Mouse (Mus musculus) neural tube, embryonic 15.5 days (tissue): ENCODE results near the gene Klra4. TPM values are rescaled to one million over a fixed set of nuclear protein-coding genes. Genes with fewer than 3 reads are reported as not detected.
"Not testable (repeated sequence)": the region's sequence is repeated elsewhere in the genome, so short reads cannot be mapped to it uniquely, and the experiment has no call there.

ENCODE experiments used
- ATAC-seq: fragments of 200-750 bp; cut with Nextera tagmentation; 2 replicates; pipeline ENCODE4 v1.8.0; 2017; ENCODE audit warnings: mild to moderate bottlenecking, moderate TSS enrichment, moderate library complexity; ENCODE audit not compliant: low FRiP score
- H3K27ac ChIP-seq: fragments of 300-500 bp; sonication (generic); replicated peaks from 2 replicates; pipeline ENCODE4 v1.5.1; 2015; ENCODE audit warnings: mild to moderate bottlenecking, inconsistent platforms
- H3K27me3 ChIP-seq: fragments of 300-500 bp; sonication (generic); replicated peaks from 2 replicates; pipeline ENCODE4 v1.6.1; 2015; ENCODE audit warnings: inconsistent platforms
- H3K36me3 ChIP-seq: fragments of 300-500 bp; sonication (generic); 2 replicates; pipeline ENCODE4 v1.6.1; 2015; ENCODE audit warnings: inconsistent platforms
- H3K4me1 ChIP-seq: fragments of 300-500 bp; sonication (generic); 2 replicates; pipeline ENCODE4 v1.6.1; 2015; ENCODE audit warnings: inconsistent platforms
- H3K4me2 ChIP-seq: fragments of 300-500 bp; sonication (generic); 2 replicates; pipeline ENCODE4 v1.6.1; 2015; ENCODE audit warnings: inconsistent platforms, mild to moderate bottlenecking, moderate library complexity
- H3K4me3 ChIP-seq: fragments of 300-500 bp; sonication (generic); replicated peaks from 2 replicates; pipeline ENCODE4 v1.5.1; 2015; ENCODE audit warnings: mild to moderate bottlenecking, inconsistent platforms
- H3K9ac ChIP-seq: fragments of 300-500 bp; sonication (generic); replicated peaks from 2 replicates; pipeline ENCODE4 v1.6.1; 2015; ENCODE audit warnings: mild to moderate bottlenecking, inconsistent platforms
- H3K9me3 ChIP-seq: fragments of 300-500 bp; sonication (generic); replicated peaks from 2 replicates; pipeline ENCODE4 v1.6.1; 2016; ENCODE audit warnings: inconsistent platforms
- WGBS: fragments of 180-500 bp; shearing (Covaris S2); methylation state at CpG from one replicate; pipeline ENCODE4 v1.1.7; 2015; ENCODE audit warnings: mixed read lengths; 5-methylcytosine and 5-hydroxymethylcytosine counted together
- polyA plus RNA-seq: library from polyadenylated mRNA; unstranded; fragments of >200 nt; fragmentation: Nextera tagmentation; extraction: Ambion mirVana; gene quantifications from 2 replicates; pipeline ENCODE4 v1.2.1, GENCODE M21; 2015

Klra4 gene
- not detected in 2 replicates for polyA plus RNA-seq

GRCm38 (mm10) chr6:130067171-130067570 is at the start of gene Klra4:
Klra4 (minus strand) TSS chr6:130067271.
- H3K4me1 ChIP-seq, H3K9me3 ChIP-seq, H3K4me3 ChIP-seq, H3K4me2 ChIP-seq, H3K27me3 ChIP-seq, H3K36me3 ChIP-seq, H3K27ac ChIP-seq, ATAC-seq, H3K9ac ChIP-seq: not testable (repeated sequence)
- 62% methylated on average over 1 of the region's 1 CpGs for whole genome bisulfite sequencing

GRCm38 (mm10) chr6:130110485-130110884 is 43.4 kb upstream of the Klra4 start:
- H3K4me2 ChIP-seq, result no peak overlapping the region
- H3K36me3 ChIP-seq, result no peaks in the 10 kb centered on the region
- no peaks in the 10 kb centered on the region for H3K27me3 ChIP-seq
- no peak overlapping the region for H3K4me3 ChIP-seq
- no peak overlapping the region for H3K9ac ChIP-seq
- no peak for ATAC-seq
- H3K4me1 ChIP-seq, result no peaks in the 10 kb centered on the region
- H3K27ac ChIP-seq, result no peak overlapping the region
- 93% methylated on average over 1 of the region's 1 CpGs for WGBS
- H3K9me3 ChIP-seq, result 0 out of 2 replicates have a peak, but pooled peaks cover 2% of the 10 kb centered on the region

- not testable (repeated sequence) for H3K9ac ChIP-seq, H3K4me1 ChIP-seq, H3K4me2 ChIP-seq, H3K9me3 ChIP-seq, H3K27me3 ChIP-seq, H3K36me3 ChIP-seq, ATAC-seq, H3K27ac ChIP-seq, H3K4me3 ChIP-seq
- WGBS, result 83% methylated on average over 3 of the region's 3 CpGs
Measured at GRCm38 (mm10) chr6:130102743-130103142, 35.7 kb upstream of the Klra4 start.

GRCm38 (mm10) chr6:130092336-130092948 is 25.4 kb upstream of the Klra4 start:
- ATAC-seq, result no peak
- H3K4me3 ChIP-seq, result no peak overlapping the region
- no peak overlapping the region for H3K9ac ChIP-seq
- H3K27me3 ChIP-seq, result no peaks in the 10 kb centered on the region
- 0 out of 2 replicates have a peak, but pooled peaks cover 3% of the 10 kb centered on the region for H3K9me3 ChIP-seq
- H3K36me3 ChIP-seq, result no peaks in the 10 kb centered on the region
- no peak overlapping the region for H3K27ac ChIP-seq
- H3K4me2 ChIP-seq, result no peak overlapping the region
- WGBS, result 79% methylated on average over 5 of the region's 5 CpGs
- no peaks in the 10 kb centered on the region for H3K4me1 ChIP-seq

GRCm38 (mm10) chr6:130065196-130065595 is 1.9 kb downstream of the Klra4 start:
- Histone ChIP-seq H3K27me3 (no peaks in the 10 kb centered on the region), H3K36me3 (no peaks in the 10 kb centered on the region), H3K9me3 (no peaks in the 10 kb centered on the region; the same call in 1 of the 2 replicates), H3K9ac (no peak overlapping the region), H3K4me3 (no peak overlapping the region), H3K27ac (no peak overlapping the region), H3K4me1 (no peaks in the 10 kb centered on the region), H3K4me2 (no peak overlapping the region)
- WGBS, result 72% methylated on average over 5 of the region's 5 CpGs
- ATAC-seq, result no peak

GRCm38 (mm10) chr6:130035146-130035545 is 31.9 kb downstream of the Klra4 start:
- H3K27me3 ChIP-seq, H3K4me3 ChIP-seq, H3K27ac ChIP-seq, H3K36me3 ChIP-seq, H3K4me2 ChIP-seq, H3K4me1 ChIP-seq, ATAC-seq, H3K9me3 ChIP-seq, H3K9ac ChIP-seq: not testable (repeated sequence)
- WGBS, result 59% methylated on average over 4 of the region's 4 CpGs

- not testable (repeated sequence) for H3K4me2 ChIP-seq, ATAC-seq, H3K36me3 ChIP-seq, H3K9ac ChIP-seq, H3K4me3 ChIP-seq, H3K27ac ChIP-seq, H3K4me1 ChIP-seq, H3K9me3 ChIP-seq, H3K27me3 ChIP-seq
Measured at GRCm38 (mm10) chr6:130031493-130032089, 35.5 kb downstream of the Klra4 start.

- H3K4me1 ChIP-seq, result no peaks in the 10 kb centered on the region
- peaks cover 2% of the 10 kb centered on the region; the same call in 1 of the 2 replicates for H3K9me3 ChIP-seq
- no peak within 1 kb of the TSS for H3K4me3 ChIP-seq
- no peak within 1 kb of the TSS for H3K9ac ChIP-seq
- no peak for ATAC-seq
- no peak within 1 kb of the TSS for H3K4me2 ChIP-seq
- 83% methylated on average over 4 of the region's 4 CpGs for WGBS
- no peaks in the 10 kb centered on the region for H3K27me3 ChIP-seq
- H3K36me3 ChIP-seq, result no peaks in the 10 kb centered on the region
- no peak within 1 kb of the TSS for H3K27ac ChIP-seq
Measured at GRCm38 (mm10) chr6:130026854-130027253, 40.2 kb downstream of the Klra4 start, which contains the start of gene Klra6. Klra6 (minus strand) TSS chr6:130026954.

Other genes with a start within 250 kb of the Klra4 start
- gene Gm17631, start 204.6 kb downstream of the Klra4 start, polyA plus RNA-seq, result not detected in 2 replicates
- gene Klra17, start 190.6 kb downstream of the Klra4 start, polyA plus RNA-seq, result not detected in 2 replicates
- 0.65 TPM in 1 of 2 replicates, not detected in the other for gene Klra5, start 149.6 kb downstream of the Klra4 start, polyA plus RNA-seq
- not detected in 2 replicates for gene Klra6, start 40.3 kb downstream of the Klra4 start, polyA plus RNA-seq
- not detected in 2 replicates for gene Klra8, start 62.6 kb upstream of the Klra4 start, polyA plus RNA-seq
- gene Klra9, start 125.8 kb upstream of the Klra4 start, polyA plus RNA-seq, result not detected in 2 replicates
- not detected in 2 replicates for gene Klra7, start 166.1 kb upstream of the Klra4 start, polyA plus RNA-seq
- gene Klra10, start 214.7 kb upstream of the Klra4 start, polyA plus RNA-seq, result not detected in 2 replicates